Mouse (Mus musculus) liver, embryonic 12.5 days (tissue): ENCODE results near the gene Nudt5. TPM values are rescaled to one million over a fixed set of nuclear protein-coding genes. Genes with fewer than 3 reads are reported as not detected.
A peak's percentile ranks its signal among the peaks of the same experiment; 100 is the strongest.

Experiments used
- ATAC-seq: fragments of 200-750 bp; cut with Nextera tagmentation; 2 replicates; pipeline ENCODE4 v1.8.0; 2017; ENCODE audit warnings: moderate number of reproducible peaks, mild to moderate bottlenecking, moderate library complexity
- H3K27ac ChIP-seq: fragments of 300-500 bp; sonication (generic); 2 replicates; pipeline ENCODE4 v1.5.1; 2016; ENCODE audit warnings: mild to moderate bottlenecking
- H3K27me3 ChIP-seq: fragments of 300-500 bp; sonication (generic); replicated peaks from 2 replicates; pipeline ENCODE4 v1.6.1; 2016; ENCODE audit warnings: mild to moderate bottlenecking, moderate library complexity
- H3K36me3 ChIP-seq: fragments of 300-500 bp; sonication (generic); 2 replicates; pipeline ENCODE4 v1.6.1; 2016; ENCODE audit warnings: mild to moderate bottlenecking, moderate library complexity
- H3K4me1 ChIP-seq: fragments of 300-500 bp; sonication (generic); 2 replicates; pipeline ENCODE4 v1.6.1; 2016
- H3K4me2 ChIP-seq: fragments of 300-500 bp; sonication (generic); 2 replicates; pipeline ENCODE4 v1.6.1; 2016; ENCODE audit warnings: mild to moderate bottlenecking, moderate library complexity
- H3K4me3 ChIP-seq: fragments of 300-500 bp; sonication (generic); 2 replicates; pipeline ENCODE4 v1.5.1; 2016; ENCODE audit warnings: mild to moderate bottlenecking, moderate library complexity
- H3K9ac ChIP-seq: fragments of 300-500 bp; sonication (generic); 2 replicates; pipeline ENCODE4 v1.6.1; 2016; ENCODE audit warnings: mild to moderate bottlenecking, moderate library complexity
- H3K9me3 ChIP-seq: fragments of 300-500 bp; sonication (generic); replicated peaks from 2 replicates; pipeline ENCODE4 v1.6.1; 2016; ENCODE audit warnings: mild to moderate bottlenecking, moderate library complexity
- WGBS: fragments of 180-500 bp; shearing (Covaris S2); methylation state at CpG from one replicate; pipeline ENCODE4 v1.1.7; 2016; ENCODE audit not compliant: insufficient replicate concordance; 5-methylcytosine and 5-hydroxymethylcytosine counted together
- polyA plus RNA-seq: library from polyadenylated mRNA; unstranded; fragments of >200 nt; fragmentation: Nextera tagmentation; extraction: Ambion mirVana; gene quantifications from 2 replicates; pipeline ENCODE4 v1.2.1, GENCODE M21; 2016

Gene Nudt5
- polyA plus RNA-seq, 1 experiment from 2014 or later = 86.6 TPM

- peaks cover 70% of the 10 kb centered on the region for H3K36me3 ChIP-seq
- WGBS = 49% methylated on average over 5 of the region's 5 CpGs
- no peak overlapping the region for H3K4me2 ChIP-seq
- H3K27ac ChIP-seq = no peak overlapping the region
- H3K9me3 ChIP-seq = no peaks in the 10 kb centered on the region
- peaks cover 36% of the 10 kb centered on the region for H3K4me1 ChIP-seq
- no peak overlapping the region for H3K9ac ChIP-seq
- no peak for ATAC-seq
- no peaks in the 10 kb centered on the region for H3K27me3 ChIP-seq
- no peak overlapping the region for H3K4me3 ChIP-seq
These were observed 44.0 kb downstream of the Nudt5 start for GRCm38 (mm10) chr2:5888865-5889264.

- no peak overlapping the region for H3K9ac ChIP-seq
- no peak overlapping the region for H3K27ac ChIP-seq
- ATAC-seq = no peak
- peaks cover 67% of the 10 kb centered on the region for H3K36me3 ChIP-seq
- H3K4me3 ChIP-seq = no peak overlapping the region
- H3K27me3 ChIP-seq = no peaks in the 10 kb centered on the region
- peaks cover 40% of the 10 kb centered on the region for H3K4me1 ChIP-seq
- H3K9me3 ChIP-seq = no peaks in the 10 kb centered on the region
- 61% methylated on average over 2 of the region's 2 CpGs for WGBS
- no peak overlapping the region for H3K4me2 ChIP-seq
These were observed 44.6 kb downstream of the Nudt5 start for GRCm38 (mm10) chr2:5889412-5889811.

GRCm38 (mm10) chr2:5894296-5894695, 49.5 kb downstream of the Nudt5 start:
- Histone ChIP-seq H3K9ac (peak overlapping the region; percentile 92), H3K4me3 (peak overlapping the region; percentile 86), H3K4me1 (peaks cover 30% of the 10 kb centered on the region), H3K9me3 (no peaks in the 10 kb centered on the region), H3K36me3 (peaks cover 38% of the 10 kb centered on the region), H3K4me2 (peak overlapping the region; percentile 96), H3K27me3 (no peaks in the 10 kb centered on the region), H3K27ac (peak overlapping the region; percentile 88)
- 44% methylated on average over 11 of the region's 11 CpGs for WGBS
- ATAC-seq = no peak

GRCm38 (mm10) chr2:5894843-5895570, 50.2 kb downstream of the Nudt5 start, which contains the start of gene Sec61a2:
TSS of gene Sec61a2 (minus strand) at chr2:5895432.
- Histone ChIP-seq H3K9me3 (no peaks in the 10 kb centered on the region), H3K36me3 (peaks cover 31% of the 10 kb centered on the region), H3K27me3 (no peaks in the 10 kb centered on the region), H3K4me3 (peak within 1 kb of the TSS; percentile 86), H3K4me2 (peak within 1 kb of the TSS; percentile 96), H3K27ac (peak within 1 kb of the TSS; percentile 88), H3K9ac (peak within 1 kb of the TSS; percentile 92), H3K4me1 (peaks cover 26% of the 10 kb centered on the region)
- WGBS = under 1% methylated on average over 62 of the region's 62 CpGs
- ATAC-seq = peak; percentile 99

- no peaks in the 10 kb centered on the region for H3K27me3 ChIP-seq
- H3K9ac ChIP-seq = no peak overlapping the region
- peaks cover 18% of the 10 kb centered on the region; the same call in 1 of the 2 replicates for H3K36me3 ChIP-seq
- no peak overlapping the region for H3K4me3 ChIP-seq
- peaks cover 5% of the 10 kb centered on the region for H3K4me1 ChIP-seq
- 47% methylated on average over 5 of the region's 5 CpGs for WGBS
- ATAC-seq = no peak
- no peaks in the 10 kb centered on the region for H3K9me3 ChIP-seq
- no peak overlapping the region for H3K27ac ChIP-seq
- no peak overlapping the region for H3K4me2 ChIP-seq
These were observed 55.3 kb downstream of the Nudt5 start for GRCm38 (mm10) chr2:5900145-5900544.

GRCm38 (mm10) chr2:5906092-5906491, 61.3 kb downstream of the Nudt5 start:
- Histone ChIP-seq H3K9me3 (no peaks in the 10 kb centered on the region), H3K27me3 (no peaks in the 10 kb centered on the region), H3K9ac (no peak overlapping the region), H3K4me2 (no peak overlapping the region), H3K36me3 (0 out of 2 replicates have a peak, but pooled peaks cover 11% of the 10 kb centered on the region), H3K27ac (no peak overlapping the region), H3K4me1 (no peaks in the 10 kb centered on the region), H3K4me3 (no peak overlapping the region)
- 59% methylated on average over 5 of the region's 5 CpGs for WGBS
- ATAC-seq = no peak

GRCm38 (mm10) chr2:5906625-5907024, 61.8 kb downstream of the Nudt5 start:
- 40% methylated on average over 3 of the region's 3 CpGs for WGBS
- no peaks in the 10 kb centered on the region for H3K9me3 ChIP-seq
- no peak overlapping the region for H3K4me2 ChIP-seq
- H3K4me3 ChIP-seq = no peak overlapping the region
- H3K4me1 ChIP-seq = no peaks in the 10 kb centered on the region
- H3K9ac ChIP-seq = no peak overlapping the region
- H3K27ac ChIP-seq = no peak overlapping the region
- ATAC-seq = no peak
- no peaks in the 10 kb centered on the region for H3K27me3 ChIP-seq
- H3K36me3 ChIP-seq = 0 out of 2 replicates have a peak, but pooled peaks cover 11% of the 10 kb centered on the region

GRCm38 (mm10) chr2:5911282-5911965, 66.6 kb downstream of the Nudt5 start:
- no peak overlapping the region for H3K9ac ChIP-seq
- no peak overlapping the region for H3K4me3 ChIP-seq
- H3K4me2 ChIP-seq = no peak overlapping the region
- 71% methylated on average over 16 of the region's 16 CpGs for WGBS
- ATAC-seq = no peak
- H3K27me3 ChIP-seq = no peaks in the 10 kb centered on the region
- H3K4me1 ChIP-seq = no peaks in the 10 kb centered on the region
- no peaks in the 10 kb centered on the region for H3K9me3 ChIP-seq
- no peak overlapping the region for H3K27ac ChIP-seq
- H3K36me3 ChIP-seq = peaks cover 3% of the 10 kb centered on the region; the same call in 1 of the 2 replicates

Other genes starting within 250 kb of the Nudt5 start
- gene Camk1d, start 130.5 kb upstream of the Nudt5 start, polyA plus RNA-seq = 1.3 and 1.5 TPM in 2 replicates
- gene Cdc123, start 145 bp downstream of the Nudt5 start, polyA plus RNA-seq = 195 and 200 TPM in 2 replicates
- 0.94 and 1.8 TPM in 2 replicates for gene Gm13199, start 17.9 kb downstream of the Nudt5 start, polyA plus RNA-seq
- gene Sec61a2, start 50.4 kb downstream of the Nudt5 start, polyA plus RNA-seq = 22.8 and 24.2 TPM in 2 replicates
- gene Dhtkd1, start 97.8 kb downstream of the Nudt5 start, polyA plus RNA-seq = 2.3 and 3.1 TPM in 2 replicates
- 6.8 and 7.4 TPM in 2 replicates for gene Upf2, start 106.5 kb downstream of the Nudt5 start, polyA plus RNA-seq